Mouse (Mus musculus): ENCODE measurements around the gene Grpel1. TPM values are rescaled to one million over a fixed set of nuclear protein-coding genes. Genes with fewer than 3 reads are reported as not detected.

The Grpel1 gene
- polyA plus RNA-seq, 1 experiment from 2014 or later = 66.4 TPM

- Histone ChIP-seq H3K36me3 (ENCODE audit: insufficient read depth, low read length) (no peaks in the 10 kb centered on the region), H3K9me3 (ENCODE audit: low read length) (no peaks in the 10 kb centered on the region), H3K4me3 (ENCODE audit: low read length) (no peak overlapping the region), H3K27me3 (ENCODE audit: insufficient read depth, low read length) (no peaks in the 10 kb centered on the region), H3K4me2 (replicated peaks; ENCODE audit: low read depth, low read length) (no peak overlapping the region), H3K4me1 (ENCODE audit: insufficient read depth, low read length) (peaks cover 10% of the 10 kb centered on the region), H3K9ac (replicated peaks; ENCODE audit: low read length) (no peak overlapping the region), H3K27ac (ENCODE audit: low read length) (no peak overlapping the region)
- no peak for ATAC-seq (ENCODE audit: low FRiP score, low TSS enrichment)
- WGBS = 19% methylated on average over 4 of the region's 4 CpGs
Observed at GRCm38 (mm10) chr5:36458926-36459325, 5.9 kb upstream of the Grpel1 start.

- ATAC-seq (ENCODE audit: low FRiP score, low TSS enrichment) = no peak
- H3K27me3 ChIP-seq (ENCODE audit: insufficient read depth, low read length) = no peaks in the 10 kb centered on the region
- H3K36me3 ChIP-seq (ENCODE audit: insufficient read depth, low read length) = no peaks in the 10 kb centered on the region
- no peak overlapping the region for H3K9ac ChIP-seq (replicated peaks; ENCODE audit: low read length)
- H3K4me2 ChIP-seq (replicated peaks; ENCODE audit: low read depth, low read length) = no peak overlapping the region
- no peak overlapping the region for H3K4me3 ChIP-seq (ENCODE audit: low read length)
- H3K27ac ChIP-seq (ENCODE audit: low read length) = no peak overlapping the region
- 60% methylated on average over 2 of the region's 2 CpGs for WGBS
- peaks cover 15% of the 10 kb centered on the region for H3K4me1 ChIP-seq (ENCODE audit: insufficient read depth, low read length)
- H3K9me3 ChIP-seq (ENCODE audit: low read length) = no peaks in the 10 kb centered on the region
Observed at GRCm38 (mm10) chr5:36460712-36461111, 4.1 kb upstream of the Grpel1 start.

GRCm38 (mm10) chr5:36461231-36461630 lies 3.6 kb upstream of the Grpel1 start:
- no peak for ATAC-seq (ENCODE audit: low FRiP score, low TSS enrichment)
- H3K27ac ChIP-seq (ENCODE audit: low read length) = no peak overlapping the region
- H3K27me3 ChIP-seq (ENCODE audit: insufficient read depth, low read length) = no peaks in the 10 kb centered on the region
- H3K36me3 ChIP-seq (ENCODE audit: insufficient read depth, low read length) = no peaks in the 10 kb centered on the region
- 28% methylated on average over 2 of the region's 2 CpGs for WGBS
- H3K4me2 ChIP-seq (replicated peaks; ENCODE audit: low read depth, low read length) = no peak overlapping the region
- H3K9ac ChIP-seq (replicated peaks; ENCODE audit: low read length) = no peak overlapping the region
- peaks cover 20% of the 10 kb centered on the region for H3K4me1 ChIP-seq (ENCODE audit: insufficient read depth, low read length)
- no peak overlapping the region for H3K4me3 ChIP-seq (ENCODE audit: low read length)
- no peaks in the 10 kb centered on the region for H3K9me3 ChIP-seq (ENCODE audit: low read length)

DNA sequence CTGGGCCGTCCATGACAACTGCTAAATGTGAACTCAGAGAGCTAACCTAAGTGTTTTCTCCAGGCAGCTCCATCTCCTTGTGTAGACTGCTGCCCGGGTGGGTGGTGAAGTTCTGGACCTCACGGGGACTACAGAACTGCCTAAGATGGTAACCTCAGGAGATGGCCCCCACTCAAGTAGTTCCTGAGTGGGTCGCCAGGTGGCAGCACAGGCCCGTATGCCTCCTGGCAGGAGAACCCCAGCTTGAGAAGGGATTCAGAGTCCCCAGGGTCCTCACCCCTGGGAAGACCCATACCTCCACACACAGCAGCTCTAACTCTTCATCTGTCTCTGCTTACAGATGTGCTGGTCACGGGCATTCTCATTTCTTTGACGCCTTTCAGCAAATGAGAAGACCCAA lies 2.0 kb upstream of the Grpel1 start:
- H3K27ac ChIP-seq (ENCODE audit: low read length) = no peak overlapping the region
- no peaks in the 10 kb centered on the region for H3K9me3 ChIP-seq (ENCODE audit: low read length)
- no peak overlapping the region for H3K4me3 ChIP-seq (ENCODE audit: low read length)
- H3K27me3 ChIP-seq (ENCODE audit: insufficient read depth, low read length) = no peaks in the 10 kb centered on the region
- H3K9ac ChIP-seq (replicated peaks; ENCODE audit: low read length) = no peak overlapping the region
- no peaks in the 10 kb centered on the region for H3K36me3 ChIP-seq (ENCODE audit: insufficient read depth, low read length)
- no peak for ATAC-seq (ENCODE audit: low FRiP score, low TSS enrichment)
- H3K4me2 ChIP-seq (replicated peaks; ENCODE audit: low read depth, low read length) = no peak overlapping the region
- H3K4me1 ChIP-seq (ENCODE audit: insufficient read depth, low read length) = peaks cover 23% of the 10 kb centered on the region
- 17% methylated on average over 7 of the region's 7 CpGs for WGBS

GRCm38 (mm10) chr5:36463391-36463790 lies 1.4 kb upstream of the Grpel1 start:
- Histone ChIP-seq H3K36me3 (ENCODE audit: insufficient read depth, low read length) (no peaks in the 10 kb centered on the region), H3K27me3 (ENCODE audit: insufficient read depth, low read length) (no peaks in the 10 kb centered on the region), H3K9ac (replicated peaks; ENCODE audit: low read length) (no peak overlapping the region), H3K27ac (ENCODE audit: low read length) (no peak overlapping the region), H3K4me2 (replicated peaks; ENCODE audit: low read depth, low read length) (no peak overlapping the region), H3K4me1 (ENCODE audit: insufficient read depth, low read length) (peaks cover 23% of the 10 kb centered on the region), H3K9me3 (ENCODE audit: low read length) (no peaks in the 10 kb centered on the region), H3K4me3 (ENCODE audit: low read length) (no peak overlapping the region)
- WGBS = 32% methylated on average over 5 of the region's 5 CpGs
- ATAC-seq (ENCODE audit: low FRiP score, low TSS enrichment) = no peak

DNA sequence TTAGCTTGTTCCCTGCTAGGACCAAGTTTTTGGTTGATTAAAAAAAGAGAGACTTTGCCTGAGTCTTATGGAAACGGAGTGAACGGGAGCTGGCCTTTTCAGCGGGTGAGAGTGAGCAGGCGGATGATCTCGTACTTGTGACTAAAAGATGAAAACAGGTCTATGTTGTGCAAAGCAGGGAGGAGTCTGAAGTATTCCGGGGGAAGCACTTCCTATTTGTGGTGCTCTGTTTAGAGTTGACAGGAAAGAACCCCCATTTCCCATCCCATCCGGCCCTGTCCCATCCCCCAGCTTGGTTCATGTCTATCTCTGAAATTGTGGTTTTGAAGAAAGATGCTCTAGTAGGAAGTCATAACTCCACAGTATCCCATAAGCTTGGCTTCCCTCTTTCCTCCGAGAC lies 1.1 kb downstream of the Grpel1 start:
- Histone ChIP-seq H3K4me2 (replicated peaks; ENCODE audit: low read depth, low read length) (peak overlapping the region; percentile 96), H3K4me3 (ENCODE audit: low read length) (peak overlapping the region; percentile 90), H3K36me3 (ENCODE audit: insufficient read depth, low read length) (peaks cover 16% of the 10 kb centered on the region), H3K4me1 (ENCODE audit: insufficient read depth, low read length) (peaks cover 23% of the 10 kb centered on the region), H3K9me3 (ENCODE audit: low read length) (no peaks in the 10 kb centered on the region), H3K27ac (ENCODE audit: low read length) (no peak overlapping the region; the same call in 1 of the 2 replicates), H3K9ac (replicated peaks; ENCODE audit: low read length) (peak overlapping the region; percentile 85), H3K27me3 (ENCODE audit: insufficient read depth, low read length) (no peaks in the 10 kb centered on the region)
- 23% methylated on average over 8 of the region's 8 CpGs for WGBS
- ATAC-seq (ENCODE audit: low FRiP score, low TSS enrichment) = no peak

- Histone ChIP-seq H3K9me3 (ENCODE audit: low read length) (no peaks in the 10 kb centered on the region), H3K27me3 (ENCODE audit: insufficient read depth, low read length) (no peaks in the 10 kb centered on the region), H3K4me2 (replicated peaks; ENCODE audit: low read depth, low read length) (no peak overlapping the region), H3K4me3 (ENCODE audit: low read length) (no peak overlapping the region), H3K9ac (replicated peaks; ENCODE audit: low read length) (no peak overlapping the region), H3K36me3 (ENCODE audit: insufficient read depth, low read length) (peaks cover 50% of the 10 kb centered on the region), H3K4me1 (ENCODE audit: insufficient read depth, low read length) (peaks cover 3% of the 10 kb centered on the region), H3K27ac (ENCODE audit: low read length) (no peak overlapping the region)
- ATAC-seq (ENCODE audit: low FRiP score, low TSS enrichment) = peak; percentile 54; the same call in 1 of the 2 replicates
- 93% methylated on average over 8 of the region's 8 CpGs for WGBS
Observed at GRCm38 (mm10) chr5:36471206-36471605, 6.4 kb downstream of the Grpel1 start.

- no peak for ATAC-seq (ENCODE audit: low FRiP score, low TSS enrichment)
- Histone ChIP-seq H3K4me2 (replicated peaks; ENCODE audit: low read depth, low read length) (no peak overlapping the region), H3K4me3 (ENCODE audit: low read length) (no peak overlapping the region), H3K27ac (ENCODE audit: low read length) (no peak overlapping the region), H3K9me3 (ENCODE audit: low read length) (no peaks in the 10 kb centered on the region), H3K4me1 (ENCODE audit: insufficient read depth, low read length) (no peaks in the 10 kb centered on the region), H3K27me3 (ENCODE audit: insufficient read depth, low read length) (no peaks in the 10 kb centered on the region), H3K9ac (replicated peaks; ENCODE audit: low read length) (no peak overlapping the region), H3K36me3 (ENCODE audit: insufficient read depth, low read length) (peaks cover 55% of the 10 kb centered on the region)
- WGBS = 91% methylated on average over 4 of the region's 4 CpGs
Observed at GRCm38 (mm10) chr5:36472876-36473655, 8.3 kb downstream of the Grpel1 start.

GRCm38 (mm10) chr5:36474283-36474682 lies 9.5 kb downstream of the Grpel1 start:
- peak; percentile 59; the same call in 1 of the 2 replicates for ATAC-seq (ENCODE audit: low FRiP score, low TSS enrichment)
- Histone ChIP-seq H3K4me1 (ENCODE audit: insufficient read depth, low read length) (no peaks in the 10 kb centered on the region), H3K4me2 (replicated peaks; ENCODE audit: low read depth, low read length) (no peak overlapping the region), H3K9me3 (ENCODE audit: low read length) (no peaks in the 10 kb centered on the region), H3K9ac (replicated peaks; ENCODE audit: low read length) (no peak overlapping the region), H3K4me3 (ENCODE audit: low read length) (no peak overlapping the region), H3K27me3 (ENCODE audit: insufficient read depth, low read length) (no peaks in the 10 kb centered on the region), H3K27ac (ENCODE audit: low read length) (no peak overlapping the region), H3K36me3 (ENCODE audit: insufficient read depth, low read length) (peaks cover 55% of the 10 kb centered on the region)
- WGBS = 88% methylated on average over 5 of the region's 5 CpGs

DNA sequence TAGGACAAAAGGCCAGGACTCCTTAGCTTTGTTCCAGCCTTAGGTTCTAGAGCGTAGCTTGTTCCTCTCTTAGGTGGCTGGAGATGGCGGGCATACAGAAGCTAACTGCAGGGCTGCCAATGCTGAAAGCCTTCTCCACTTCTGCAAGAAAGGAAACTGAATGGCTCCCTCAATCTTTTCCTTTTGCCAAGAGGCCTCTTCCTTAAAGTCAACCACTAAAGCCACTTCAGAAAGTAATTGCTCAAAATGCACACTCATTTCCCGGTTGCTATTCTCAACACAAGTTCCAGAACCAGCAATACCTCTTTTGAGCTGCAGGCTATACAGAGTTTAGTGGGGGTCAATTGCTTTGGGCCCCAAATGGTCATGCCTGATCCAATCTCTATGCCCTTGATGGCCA lies 12.7 kb downstream of the Grpel1 start:
- Histone ChIP-seq H3K36me3 (ENCODE audit: insufficient read depth, low read length) (peaks cover 23% of the 10 kb centered on the region), H3K9me3 (ENCODE audit: low read length) (no peaks in the 10 kb centered on the region), H3K27ac (ENCODE audit: low read length) (no peak overlapping the region), H3K4me2 (replicated peaks; ENCODE audit: low read depth, low read length) (no peak overlapping the region), H3K27me3 (ENCODE audit: insufficient read depth, low read length) (no peaks in the 10 kb centered on the region), H3K4me3 (ENCODE audit: low read length) (no peak overlapping the region), H3K9ac (replicated peaks; ENCODE audit: low read length) (no peak overlapping the region), H3K4me1 (ENCODE audit: insufficient read depth, low read length) (peaks cover 10% of the 10 kb centered on the region)
- WGBS = 93% methylated on average over 3 of the region's 3 CpGs
- ATAC-seq (ENCODE audit: low FRiP score, low TSS enrichment) = no peak
